Mouse (Mus musculus): Measurements from ENCODE around the gene Xlr5a. TPM values are rescaled to one million over a fixed set of nuclear protein-coding genes. Genes with fewer than 3 reads are reported as not detected.

Xlr5a gene
- total RNA-seq, 1 experiment from 2014 or later: not detected

Other genes starting within 250 kb of the Xlr5a start
- not detected in 2 replicates for gene Pnma3, start 228.2 kb downstream of the Xlr5a start, total RNA-seq (2017)
- 39.3 and 48.7 TPM in 2 replicates for gene Xlr4a, start 210.5 kb downstream of the Xlr5a start, total RNA-seq (2017)
- gene Xlr3a, start 195.9 kb downstream of the Xlr5a start, total RNA-seq (2017): 7.7 and 7.9 TPM in 2 replicates
- gene Gm14685, start 175.9 kb downstream of the Xlr5a start, total RNA-seq (2017): 0.15 TPM in 1 of 2 replicates, not detected in the other
- not detected in 2 replicates for gene Xlr5b, start 144.2 kb downstream of the Xlr5a start, total RNA-seq (2017)
- gene DXBay18, start 143.5 kb downstream of the Xlr5a start, total RNA-seq (2017): not detected in 2 replicates
- gene Spin2d, start 116.0 kb downstream of the Xlr5a start, total RNA-seq (2017): 0.89 TPM in 1 of 2 replicates, not detected in the other
- gene Xlr3b, start 100.8 kb downstream of the Xlr5a start, total RNA-seq (2017): 17.2 and 18.8 TPM in 2 replicates
- gene Xlr4b, start 78.6 kb downstream of the Xlr5a start, total RNA-seq (2017): 18.1 and 32.3 TPM in 2 replicates
- 3.1 and 5.8 TPM in 2 replicates for gene F8a, start 64.7 kb downstream of the Xlr5a start, total RNA-seq (2017)
- 7.6 and 17.8 TPM in 2 replicates for gene Xlr4c, start 49.8 kb downstream of the Xlr5a start, total RNA-seq (2017)
- not detected in 2 replicates for gene Xlr3c, start 27.6 kb downstream of the Xlr5a start, total RNA-seq (2017)
- not detected in 2 replicates for gene Xlr5c, start within 50 bp of the Xlr5a start, total RNA-seq (2017)
- gene Gm45015, start 43.9 kb upstream of the Xlr5a start, total RNA-seq (2017): 0.50 and 0.69 TPM in 2 replicates
- 13.1 and 17.6 TPM in 2 replicates for gene Zfp275, start 49.6 kb upstream of the Xlr5a start, total RNA-seq (2017)
- not detected in 2 replicates for gene Gm18336, start 105.8 kb upstream of the Xlr5a start, total RNA-seq (2017)
- 0.30 and 0.81 TPM in 2 replicates for gene Zfp92, start 118.1 kb upstream of the Xlr5a start, total RNA-seq (2017)
- gene Trex2, start 142.4 kb upstream of the Xlr5a start, total RNA-seq (2017): not detected in 2 replicates
- gene Haus7, start 166.1 kb upstream of the Xlr5a start, total RNA-seq (2017): 34.5 and 44.6 TPM in 2 replicates
- gene Bgn, start 190.6 kb upstream of the Xlr5a start, total RNA-seq (2017): 11.8 and 16.3 TPM in 2 replicates
- 0.25 TPM in 1 of 2 replicates, not detected in the other for gene Atp2b3, start 210.1 kb upstream of the Xlr5a start, total RNA-seq (2017)

Measured in hematopoietic stem cell, adult 5-6 weeks (primary cell).